Mouse (Mus musculus) MEL (cell line): Measurements from ENCODE around the gene Gm1113. TPM values are rescaled to one million over a fixed set of nuclear protein-coding genes. Genes with fewer than 3 reads are reported as not detected.

Experiments
- DNase-seq: peaks from one replicate; pipeline ENCODE4 v3.0.0; 2011; ENCODE audit warnings: low read depth, low spot score
- H3K27ac ChIP-seq: 2 replicates; pipeline ENCODE4 v1.5.1; 2012; ENCODE audit warnings: low read depth, mild to moderate bottlenecking, control low read depth, low read length, moderate library complexity; ENCODE audit not compliant: control insufficient read depth
- H3K27me3 ChIP-seq, 2 experiments: fragments of 150-350 bp in 1 of 2; sonication (generic) in 1 of 2; 2 replicates each; pipeline ENCODE4 v1.6.1; 2012; ENCODE audit warnings: low read length in 2 of 2, mild to moderate bottlenecking in 2 of 2, improper control_type of control experiment in 1 of 2, moderate library complexity in 1 of 2; ENCODE audit not compliant: insufficient read depth in 2 of 2, control insufficient read depth in 1 of 2
- H3K36me3 ChIP-seq, 2 experiments: 2 replicates each; pipeline ENCODE4 v1.6.1; 2012 to 2014; ENCODE audit warnings: low read length in 2 of 2, improper control_type of control experiment in 1 of 2, inconsistent platforms in 1 of 2, mild to moderate bottlenecking in 1 of 2; ENCODE audit not compliant: insufficient read depth in 2 of 2, control insufficient read depth in 1 of 2
- H3K4me1 ChIP-seq, 2 experiments: fragments of 150-350 bp in 1 of 2; sonication (generic) in 1 of 2; 2 replicates each; pipeline ENCODE4 v1.6.1; 2012; ENCODE audit warnings: low read length in 2 of 2, improper control_type of control experiment in 1 of 2, mild to moderate bottlenecking in 1 of 2; ENCODE audit not compliant: insufficient read depth in 2 of 2, control insufficient read depth in 1 of 2
- H3K4me3 ChIP-seq, 2 experiments: fragments of 150-350 bp in 1 of 2; sonication (generic) in 1 of 2; 2 replicates each; pipeline ENCODE4 v1.5.1; 2012; ENCODE audit warnings: low read depth in 2 of 2, low read length in 2 of 2, mild to moderate bottlenecking in 2 of 2, moderate library complexity in 2 of 2, control low read depth in 1 of 2, improper control_type of control experiment in 1 of 2; ENCODE audit not compliant: control insufficient read depth in 1 of 2, insufficient read depth in 1 of 2
- H3K79me2 ChIP-seq: 2 replicates; pipeline ENCODE4 v1.6.1; 2012; ENCODE audit warnings: mild to moderate bottlenecking, low read length, moderate library complexity; ENCODE audit not compliant: control insufficient read depth, poor library complexity, insufficient read depth
- H3K9ac ChIP-seq: 2 replicates; pipeline ENCODE4 v1.6.1; 2012; ENCODE audit warnings: low read depth, mild to moderate bottlenecking, control low read depth, low read length, moderate library complexity; ENCODE audit not compliant: control insufficient read depth, poor library complexity, severe bottlenecking
- H3K9me3 ChIP-seq: fragments of 150-350 bp; sonication (generic); replicated peaks from 2 replicates; pipeline ENCODE4 v1.6.1; 2012; ENCODE audit warnings: mild to moderate bottlenecking, low read length, improper control_type of control experiment, moderate library complexity; ENCODE audit not compliant: insufficient read depth
- BHLHE40 ChIP-seq: IDR thresholded peaks from 2 replicates; pipeline ENCODE4 v1.6.1; 2012; ENCODE audit warnings: low read depth, mild to moderate bottlenecking, inconsistent platforms, low read length, improper control_type of control experiment, borderline replicate concordance
- CHD2 ChIP-seq: IDR thresholded peaks from 2 replicates; pipeline ENCODE4 v1.6.1; 2011; ENCODE audit warnings: low read length, improper control_type of control experiment
- ETS1 ChIP-seq: IDR thresholded peaks from 2 replicates; pipeline ENCODE4 v1.6.1; 2012; ENCODE audit warnings: low read depth, mild to moderate bottlenecking, inconsistent platforms, low read length, improper control_type of control experiment, moderate library complexity
- GABPA ChIP-seq: IDR thresholded peaks from 2 replicates; pipeline ENCODE4 v1.6.1; 2012; ENCODE audit warnings: low read depth, mild to moderate bottlenecking, inconsistent platforms, low read length, improper control_type of control experiment, moderate library complexity
- HCFC1 ChIP-seq: IDR thresholded peaks from 2 replicates; pipeline ENCODE4 v1.6.1; 2012; ENCODE audit warnings: low read depth, mild to moderate bottlenecking, inconsistent platforms, low read length, improper control_type of control experiment, moderate library complexity
- KAT2A ChIP-seq: conservative IDR thresholded peaks from 2 replicates; pipeline ENCODE4 v1.6.1; 2012; ENCODE audit warnings: low read depth, low read length, improper control_type of control experiment, inconsistent platforms
- MAFK ChIP-seq: IDR thresholded peaks from 2 replicates; pipeline ENCODE4 v1.6.1; 2011; ENCODE audit warnings: low read depth, mild to moderate bottlenecking, low read length, improper control_type of control experiment, borderline replicate concordance
- MEF2A ChIP-seq: IDR thresholded peaks from 2 replicates; pipeline ENCODE4 v1.6.1; 2014; ENCODE audit warnings: low read depth, mild to moderate bottlenecking, inconsistent platforms, low read length, improper control_type of control experiment; ENCODE audit not compliant: poor library complexity, insufficient replicate concordance, severe bottlenecking; ENCODE audit errors: extremely low read depth
- MXI1 ChIP-seq: IDR thresholded peaks from 2 replicates; pipeline ENCODE4 v1.6.1; 2011; ENCODE audit warnings: mild to moderate bottlenecking, low read depth, low read length, improper control_type of control experiment
- MYB ChIP-seq: IDR thresholded peaks from 2 replicates; pipeline ENCODE4 v1.6.1; 2011; ENCODE audit warnings: mild to moderate bottlenecking, low read depth, low read length, improper control_type of control experiment
- POLR2AphosphoS2 ChIP-seq: IDR thresholded peaks from 2 replicates; pipeline ENCODE4 v1.6.1; 2011; ENCODE audit warnings: low read length, improper control_type of control experiment
- SMC3 ChIP-seq: IDR thresholded peaks from 2 replicates; pipeline ENCODE4 v1.6.1; 2011; ENCODE audit warnings: low read depth, low read length, improper control_type of control experiment
- TAL1 ChIP-seq: IDR thresholded peaks from 2 replicates; pipeline ENCODE4 v1.6.1; 2012; ENCODE audit warnings: mild to moderate bottlenecking, inconsistent platforms, low read length, moderate library complexity, mixed read lengths
- USF2 ChIP-seq, 2 experiments: IDR thresholded peaks; 2 replicates each; pipeline ENCODE4 v1.6.1; 2011 to 2012; ENCODE audit warnings: improper control_type of control experiment in 2 of 2, low read length in 2 of 2, borderline replicate concordance in 1 of 2, inconsistent platforms in 1 of 2, low read depth in 1 of 2, mild to moderate bottlenecking in 1 of 2; ENCODE audit not compliant: insufficient read depth in 1 of 2
- ZKSCAN1 ChIP-seq: IDR thresholded peaks from 2 replicates; pipeline ENCODE4 v1.6.1; 2012; ENCODE audit warnings: low read depth, mild to moderate bottlenecking, inconsistent platforms, low read length, improper control_type of control experiment, moderate library complexity
- ZMIZ1 ChIP-seq: IDR thresholded peaks from 2 replicates; pipeline ENCODE4 v1.6.1; 2012; ENCODE audit warnings: low read depth, mild to moderate bottlenecking, inconsistent platforms, low read length, improper control_type of control experiment, moderate library complexity
- polyA plus RNA-seq, 2 experiments: library from polyadenylated mRNA; stranded (reverse) in 1 of 2; unstranded in 1 of 2; fragments of >175 nt in 1 of 2; fragments of >200 nt in 1 of 2; gene quantifications; 2 replicates each; pipeline versions ENCODE4 v1.2.1 to v1.2.4; 2012; ENCODE audit warnings: low replicate concordance in 2 of 2, low read depth in 1 of 2; ENCODE audit not compliant: insufficient read length in 2 of 2, insufficient read depth in 1 of 2, missing spikeins in 1 of 2
- total RNA-seq: library from RNA; depleted of rRNA; stranded (reverse); fragments of 300-350 nt; gene quantifications from 2 replicates; pipeline ENCODE4 v1.2.3, GENCODE M21; 2012

The Gm1113 gene
- total and polyA plus RNA-seq, 3 experiments = not detected

DNA sequence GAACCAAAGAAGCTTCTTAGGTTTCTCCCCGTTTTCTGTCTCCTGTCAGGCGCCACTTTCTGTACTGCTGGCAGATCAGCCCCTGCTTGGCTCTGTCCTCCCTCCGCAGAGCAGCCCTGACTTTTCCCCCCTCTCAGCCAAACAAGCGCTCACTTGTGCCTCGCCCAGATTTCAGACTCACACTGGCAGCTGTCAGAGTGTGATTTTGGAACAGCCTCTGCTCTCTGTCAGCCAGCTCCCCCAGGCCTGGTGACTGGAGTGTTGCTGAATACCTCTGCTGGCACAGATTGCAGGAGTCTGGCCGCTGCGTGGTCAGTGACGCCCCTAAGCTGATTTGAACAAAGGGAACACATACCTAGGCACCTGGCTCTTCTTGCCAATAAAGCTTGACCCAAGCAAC is 9.8 kb downstream of the Gm1113 start:
- no peaks in the 10 kb centered on the region for H3K36me3 ChIP-seq
- H3K79me2 ChIP-seq = no peaks in the 10 kb centered on the region
- H3K27me3 ChIP-seq = peaks cover 0 to 1% of the 10 kb centered on the region in 2 experiments; a peak in 1 of 4 replicates
- H3K9me3 ChIP-seq = no peaks in the 10 kb centered on the region
- no peak overlapping the region for H3K27ac ChIP-seq
- no peak for DNase-seq
- H3K9ac ChIP-seq = no peak overlapping the region
- no peaks in the 10 kb centered on the region for H3K4me1 ChIP-seq
- no peak overlapping the region for H3K4me3 ChIP-seq
- no peak for TF ChIP-seq CHD2
- TF ChIP-seq TAL1 = no peak
- TF ChIP-seq HCFC1 = no peak
- TF ChIP-seq MEF2A = no peak
- TF ChIP-seq GABPA = no peak
- TF ChIP-seq KAT2A = no peak
- TF ChIP-seq ZMIZ1 = no peak
- TF ChIP-seq MYB = no peak
- TF ChIP-seq ETS1 = no peak
- TF ChIP-seq MAFK = no peak
- TF ChIP-seq USF2 (IDR thresholded peaks at IDR 0.05; ENCODE audit: borderline replicate concordance in 1 of 2, insufficient read depth in 1 of 2, low read depth in 1 of 2, low read length in 2 of 2) = no peak
- TF ChIP-seq MXI1 = no peak
- TF ChIP-seq ZKSCAN1 = no peak

GRCm38 (mm10) chr9:35502361-35503000 is 15.6 kb downstream of the Gm1113 start:
- Histone ChIP-seq H3K4me3 (no peak overlapping the region), H3K4me1 (no peaks in the 10 kb centered on the region), H3K27me3 (no peaks in the 10 kb centered on the region), H3K27ac (no peak overlapping the region), H3K9me3 (no peaks in the 10 kb centered on the region), H3K9ac (no peak overlapping the region), H3K36me3 (no peaks in the 10 kb centered on the region), H3K79me2 (no peaks in the 10 kb centered on the region)
- TF ChIP-seq MEF2A (no peak), ZMIZ1 (no peak), CHD2 (no peak), BHLHE40 (no peak), POLR2AphosphoS2 (no peak), SMC3 (no peak), KAT2A (no peak)
- no peak for DNase-seq
